Mouse (Mus musculus): ENCODE measurements at regions not wholly inside any gene's neighbourhood (a gene's known extent, or its start where the extent isn't known, plus 50 kb on each side); places are given as distances from the start of the nearest gene placed in this dataset.

GRCm38 (mm10) chr7:137805361-137805760, 367.9 kb downstream of the Glrx3 start:
- H3K4me1 ChIP-seq (ENCODE audit: control insufficient read depth, insufficient read depth, low read length): no peaks in the 10 kb centered on the region
- no peak overlapping the region for H3K9ac ChIP-seq (ENCODE audit: low read length)
- no peak for ATAC-seq (replicated peaks; ENCODE audit: extremely low read depth, insufficient read depth, low FRiP score)
- H3K36me3 ChIP-seq (ENCODE audit: control insufficient read depth, insufficient read depth): no peaks in the 10 kb centered on the region
- H3K4me3 ChIP-seq (ENCODE audit: low read length): no peak overlapping the region
- no peak overlapping the region for H3K4me2 ChIP-seq (ENCODE audit: low read depth, low read length)
- no peaks in the 10 kb centered on the region for H3K27me3 ChIP-seq (ENCODE audit: control insufficient read depth, insufficient read depth, low read length)
- H3K9me3 ChIP-seq (replicated peaks; ENCODE audit: control insufficient read depth, low read length): no peaks in the 10 kb centered on the region
- 40% methylated on average over 6 of the region's 6 CpGs for WGBS
- H3K27ac ChIP-seq (ENCODE audit: low read length): no peak overlapping the region

GRCm38 (mm10) chr7:137812839-137813238, 375.4 kb downstream of the Glrx3 start:
- H3K9ac ChIP-seq (ENCODE audit: low read length): no peak overlapping the region
- H3K4me1 ChIP-seq (ENCODE audit: control insufficient read depth, insufficient read depth, low read length): no peaks in the 10 kb centered on the region
- H3K27me3 ChIP-seq (ENCODE audit: control insufficient read depth, insufficient read depth, low read length): no peaks in the 10 kb centered on the region
- no peaks in the 10 kb centered on the region for H3K9me3 ChIP-seq (replicated peaks; ENCODE audit: control insufficient read depth, low read length)
- H3K36me3 ChIP-seq (ENCODE audit: control insufficient read depth, insufficient read depth): no peaks in the 10 kb centered on the region
- WGBS: 70% methylated on average over 3 of the region's 3 CpGs
- H3K4me2 ChIP-seq (ENCODE audit: low read depth, low read length): no peak overlapping the region
- H3K27ac ChIP-seq (ENCODE audit: low read length): no peak overlapping the region
- no peak for ATAC-seq (replicated peaks; ENCODE audit: extremely low read depth, insufficient read depth, low FRiP score)
- no peak overlapping the region for H3K4me3 ChIP-seq (ENCODE audit: low read length)

GRCm38 (mm10) chr7:137840520-137840919, 403.1 kb downstream of the Glrx3 start:
- Histone ChIP-seq H3K9me3 (replicated peaks; ENCODE audit: control insufficient read depth, low read length) (no peaks in the 10 kb centered on the region), H3K4me1 (ENCODE audit: control insufficient read depth, insufficient read depth, low read length) (no peaks in the 10 kb centered on the region), H3K27me3 (ENCODE audit: control insufficient read depth, insufficient read depth, low read length) (no peaks in the 10 kb centered on the region), H3K36me3 (ENCODE audit: control insufficient read depth, insufficient read depth) (no peaks in the 10 kb centered on the region), H3K9ac (ENCODE audit: low read length) (no peak overlapping the region), H3K4me2 (ENCODE audit: low read depth, low read length) (no peak overlapping the region), H3K4me3 (ENCODE audit: low read length) (no peak overlapping the region), H3K27ac (ENCODE audit: low read length) (no peak overlapping the region)
- 81% methylated on average over 2 of the region's 2 CpGs for WGBS
- ATAC-seq (replicated peaks; ENCODE audit: extremely low read depth, insufficient read depth, low FRiP score): no peak

- Histone ChIP-seq H3K27ac (ENCODE audit: low read length) (no peak overlapping the region), H3K4me1 (ENCODE audit: control insufficient read depth, insufficient read depth, low read length) (no peaks in the 10 kb centered on the region), H3K9ac (ENCODE audit: low read length) (no peak overlapping the region), H3K9me3 (replicated peaks; ENCODE audit: control insufficient read depth, low read length) (no peaks in the 10 kb centered on the region), H3K27me3 (ENCODE audit: control insufficient read depth, insufficient read depth, low read length) (no peaks in the 10 kb centered on the region), H3K4me3 (ENCODE audit: low read length) (no peak overlapping the region), H3K36me3 (ENCODE audit: control insufficient read depth, insufficient read depth) (no peaks in the 10 kb centered on the region), H3K4me2 (ENCODE audit: low read depth, low read length) (no peak overlapping the region)
- ATAC-seq (replicated peaks; ENCODE audit: extremely low read depth, insufficient read depth, low FRiP score): no peak
- 76% methylated on average over 5 of the region's 5 CpGs for WGBS
Measured at GRCm38 (mm10) chr7:137841044-137841443, 403.6 kb downstream of the Glrx3 start.

- H3K27me3 ChIP-seq (ENCODE audit: control insufficient read depth, insufficient read depth, low read length): no peaks in the 10 kb centered on the region
- no peak for ATAC-seq (replicated peaks; ENCODE audit: extremely low read depth, insufficient read depth, low FRiP score)
- no peaks in the 10 kb centered on the region for H3K4me1 ChIP-seq (ENCODE audit: control insufficient read depth, insufficient read depth, low read length)
- no peaks in the 10 kb centered on the region for H3K36me3 ChIP-seq (ENCODE audit: control insufficient read depth, insufficient read depth)
- H3K27ac ChIP-seq (ENCODE audit: low read length): no peak overlapping the region
- H3K4me3 ChIP-seq (ENCODE audit: low read length): no peak overlapping the region
- H3K9ac ChIP-seq (ENCODE audit: low read length): no peak overlapping the region
- no peak overlapping the region for H3K4me2 ChIP-seq (ENCODE audit: low read depth, low read length)
- no peaks in the 10 kb centered on the region for H3K9me3 ChIP-seq (replicated peaks; ENCODE audit: control insufficient read depth, low read length)
- 65% methylated on average over 8 of the region's 8 CpGs for WGBS
Measured at GRCm38 (mm10) chr7:137841456-137842100, 404.2 kb downstream of the Glrx3 start.

- ATAC-seq (replicated peaks; ENCODE audit: extremely low read depth, insufficient read depth, low FRiP score): no peak
- no peak overlapping the region for H3K4me3 ChIP-seq (ENCODE audit: low read length)
- H3K4me1 ChIP-seq (ENCODE audit: control insufficient read depth, insufficient read depth, low read length): no peaks in the 10 kb centered on the region
- no peaks in the 10 kb centered on the region for H3K9me3 ChIP-seq (replicated peaks; ENCODE audit: control insufficient read depth, low read length)
- no peak overlapping the region for H3K4me2 ChIP-seq (ENCODE audit: low read depth, low read length)
- H3K36me3 ChIP-seq (ENCODE audit: control insufficient read depth, insufficient read depth): no peaks in the 10 kb centered on the region
- no peak overlapping the region for H3K27ac ChIP-seq (ENCODE audit: low read length)
- H3K27me3 ChIP-seq (ENCODE audit: control insufficient read depth, insufficient read depth, low read length): no peaks in the 10 kb centered on the region
- 80% methylated on average over 11 of the region's 11 CpGs for WGBS
- no peak overlapping the region for H3K9ac ChIP-seq (ENCODE audit: low read length)
Measured at GRCm38 (mm10) chr7:137847856-137848255, 410.4 kb downstream of the Glrx3 start.

- WGBS: 55% methylated on average over 4 of the region's 4 CpGs
- no peak overlapping the region for H3K9ac ChIP-seq (ENCODE audit: low read length)
- H3K27me3 ChIP-seq (ENCODE audit: control insufficient read depth, insufficient read depth, low read length): no peaks in the 10 kb centered on the region; the same call in 1 of the 2 replicates
- H3K9me3 ChIP-seq (replicated peaks; ENCODE audit: control insufficient read depth, low read length): no peaks in the 10 kb centered on the region
- no peak overlapping the region for H3K27ac ChIP-seq (ENCODE audit: low read length)
- no peaks in the 10 kb centered on the region for H3K4me1 ChIP-seq (ENCODE audit: control insufficient read depth, insufficient read depth, low read length)
- no peak for ATAC-seq (replicated peaks; ENCODE audit: extremely low read depth, insufficient read depth, low FRiP score)
- no peak overlapping the region for H3K4me2 ChIP-seq (ENCODE audit: low read depth, low read length)
- no peak overlapping the region for H3K4me3 ChIP-seq (ENCODE audit: low read length)
- H3K36me3 ChIP-seq (ENCODE audit: control insufficient read depth, insufficient read depth): no peaks in the 10 kb centered on the region
Measured at GRCm38 (mm10) chr7:137851061-137851460, 413.6 kb downstream of the Glrx3 start.

- no peak overlapping the region for H3K9ac ChIP-seq (ENCODE audit: low read length)
- no peak for ATAC-seq (replicated peaks; ENCODE audit: extremely low read depth, insufficient read depth, low FRiP score)
- no peaks in the 10 kb centered on the region; the same call in none of the 2 replicates for H3K27me3 ChIP-seq (ENCODE audit: control insufficient read depth, insufficient read depth, low read length)
- H3K36me3 ChIP-seq (ENCODE audit: control insufficient read depth, insufficient read depth): no peaks in the 10 kb centered on the region
- WGBS: 20% methylated on average over 3 of the region's 3 CpGs
- no peak overlapping the region for H3K4me2 ChIP-seq (ENCODE audit: low read depth, low read length)
- no peak overlapping the region for H3K4me3 ChIP-seq (ENCODE audit: low read length)
- no peak overlapping the region for H3K27ac ChIP-seq (ENCODE audit: low read length)
- no peaks in the 10 kb centered on the region for H3K4me1 ChIP-seq (ENCODE audit: control insufficient read depth, insufficient read depth, low read length)
- no peaks in the 10 kb centered on the region for H3K9me3 ChIP-seq (replicated peaks; ENCODE audit: control insufficient read depth, low read length)
Measured at GRCm38 (mm10) chr7:137859681-137860080, 422.3 kb downstream of the Glrx3 start.

- no peak overlapping the region for H3K9ac ChIP-seq (ENCODE audit: low read length)
- WGBS: 64% methylated on average over 8 of the region's 8 CpGs
- no peak overlapping the region for H3K4me2 ChIP-seq (ENCODE audit: low read depth, low read length)
- no peaks in the 10 kb centered on the region for H3K36me3 ChIP-seq (ENCODE audit: control insufficient read depth, insufficient read depth)
- H3K27ac ChIP-seq (ENCODE audit: low read length): no peak overlapping the region
- H3K4me3 ChIP-seq (ENCODE audit: low read length): no peak overlapping the region
- no peak for ATAC-seq (replicated peaks; ENCODE audit: extremely low read depth, insufficient read depth, low FRiP score)
- no peaks in the 10 kb centered on the region; the same call in none of the 2 replicates for H3K27me3 ChIP-seq (ENCODE audit: control insufficient read depth, insufficient read depth, low read length)
- no peaks in the 10 kb centered on the region for H3K9me3 ChIP-seq (replicated peaks; ENCODE audit: control insufficient read depth, low read length)
- no peaks in the 10 kb centered on the region for H3K4me1 ChIP-seq (ENCODE audit: control insufficient read depth, insufficient read depth, low read length)
Measured at GRCm38 (mm10) chr7:137860520-137860919, 423.1 kb downstream of the Glrx3 start.

Data from heart, embryonic 16.5 days (tissue).